22 mouse cellular contexts compared by ENCODE assay signal in the genomic region with DNA sequence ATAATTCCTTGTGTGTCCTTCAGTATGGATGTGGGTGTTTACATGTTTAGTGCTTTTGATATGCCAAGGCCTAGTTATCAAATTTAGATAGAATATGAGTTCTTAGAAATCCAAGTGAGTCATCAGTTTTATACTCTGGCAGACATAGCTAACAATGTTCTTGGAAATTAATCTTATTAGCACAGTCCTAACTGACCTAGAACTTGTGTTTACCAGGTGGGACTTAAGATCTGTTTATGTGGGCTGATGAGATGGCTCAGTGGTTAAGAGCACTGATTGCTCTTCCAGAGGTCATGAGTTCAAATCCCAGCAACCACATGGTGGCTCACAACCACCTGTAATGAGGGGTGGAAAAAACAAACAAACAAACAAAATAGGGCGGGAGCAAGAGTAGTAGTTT.
"Had no signal": no experiment of that assay in that cellular context is flagged by ENCODE, and none has a peak within 500 bp of the region (broad histone marks: within the 10 kb centered on the region; RNA-seq: fewer than 3 reads in every experiment).

No protein-coding gene starts in this region.

- H3K36me3 ChIP-seq: intestine, embryonic 15.5 days had no signal

- H3K27ac ChIP-seq: intestine, embryonic 15.5 days; kidney, embryonic 15.5 days; limb, embryonic 10.5 days; limb, embryonic 13.5 days; lung, embryonic 15.5 days; midbrain, embryonic 10.5 days; neural tube, embryonic 12.5 days; neural tube, embryonic 15.5 days; stomach, embryonic 15.5 days had no signal

- H3K9ac ChIP-seq: intestine, embryonic 15.5 days; kidney, embryonic 15.5 days; limb, embryonic 13.5 days; lung, embryonic 15.5 days; neural tube, embryonic 12.5 days; neural tube, embryonic 15.5 days; stomach, embryonic 15.5 days had no signal

- H3K27me3 ChIP-seq: intestine, embryonic 15.5 days; kidney, embryonic 15.5 days; limb, embryonic 13.5 days; lung, embryonic 15.5 days; megakaryocyte, embryonic 14.5 days; neural tube, embryonic 12.5 days; neural tube, embryonic 15.5 days; stomach, embryonic 15.5 days had no signal

- H3K4me3 ChIP-seq: intestine, embryonic 15.5 days; kidney, embryonic 15.5 days; limb, embryonic 10.5 days; limb, embryonic 13.5 days; lung, embryonic 15.5 days; megakaryocyte, embryonic 14.5 days; midbrain, embryonic 10.5 days; neural tube, embryonic 12.5 days; neural tube, embryonic 15.5 days; stomach, embryonic 15.5 days had no signal

- H3K4me2 ChIP-seq: intestine, embryonic 15.5 days; kidney, embryonic 15.5 days; limb, embryonic 13.5 days; lung, embryonic 15.5 days; neural tube, embryonic 12.5 days; neural tube, embryonic 15.5 days; stomach, embryonic 15.5 days had no signal

- H3K9me3 ChIP-seq: intestine, embryonic 15.5 days; kidney, embryonic 15.5 days; limb, embryonic 10.5 days; limb, embryonic 13.5 days; lung, embryonic 15.5 days; megakaryocyte, embryonic 14.5 days; midbrain, embryonic 10.5 days; neural tube, embryonic 12.5 days; neural tube, embryonic 15.5 days; stomach, embryonic 15.5 days had no signal

- ATAC-seq: intestine, embryonic 15.5 days had no signal

- DNase-seq: kidney, adult 11 months; kidney, adult 8-10 months; kidney, postnatal 14 days; kidney, postnatal 4 days; lung, adult 18-20 months; lung, postnatal 10 days; lung, postnatal 36 days; midbrain, embryonic 14.5 days; retina, postnatal 1 day; right cerebral cortex, postnatal 25 days; spleen, adult 18-20 months; thymus, postnatal 36 days had no signal
